Mouse (Mus musculus) limb, embryonic 12.5 days (tissue): ENCODE results near the gene Abca16. TPM values are rescaled to one million over a fixed set of nuclear protein-coding genes. Genes with fewer than 3 reads are reported as not detected.

Experiments
- ATAC-seq: fragments of 200-750 bp; cut with Nextera tagmentation; 2 replicates; pipeline ENCODE4 v1.8.0; 2017; ENCODE audit warnings: low read depth, moderate TSS enrichment; ENCODE audit not compliant: insufficient number of reproducible peaks, insufficient read depth, low FRiP score, low TSS enrichment
- H3K27ac ChIP-seq: fragments of 300-500 bp; sonication (generic); 2 replicates; pipeline ENCODE4 v1.5.1; 2016; ENCODE audit warnings: mild to moderate bottlenecking, moderate library complexity
- H3K27me3 ChIP-seq: fragments of 300-500 bp; sonication (generic); 2 replicates; pipeline ENCODE4 v1.6.1; 2016; ENCODE audit warnings: mild to moderate bottlenecking, moderate library complexity
- H3K36me3 ChIP-seq: fragments of 300-500 bp; sonication (generic); 2 replicates; pipeline ENCODE4 v1.6.1; 2016; ENCODE audit warnings: mild to moderate bottlenecking, moderate library complexity
- H3K4me1 ChIP-seq: fragments of 300-500 bp; sonication (generic); replicated peaks from 2 replicates; pipeline ENCODE4 v1.6.1; 2016
- H3K4me2 ChIP-seq: fragments of 300-500 bp; sonication (generic); 2 replicates; pipeline ENCODE4 v1.6.1; 2016; ENCODE audit warnings: mild to moderate bottlenecking, moderate library complexity
- H3K4me3 ChIP-seq: fragments of 300-500 bp; sonication (generic); replicated peaks from 2 replicates; pipeline ENCODE4 v1.5.1; 2016; ENCODE audit warnings: mild to moderate bottlenecking
- H3K9ac ChIP-seq: fragments of 300-500 bp; sonication (generic); replicated peaks from 2 replicates; pipeline ENCODE4 v1.6.1; 2016; ENCODE audit warnings: mild to moderate bottlenecking, moderate library complexity
- H3K9me3 ChIP-seq: fragments of 300-500 bp; sonication (generic); 2 replicates; pipeline ENCODE4 v1.6.1; 2016; ENCODE audit warnings: mild to moderate bottlenecking, moderate library complexity
- WGBS: fragments of 180-500 bp; shearing (Covaris S2); methylation state at CpG from one replicate; pipeline ENCODE4 v1.1.7; 2016; 5-methylcytosine and 5-hydroxymethylcytosine counted together
- polyA plus RNA-seq: library from polyadenylated mRNA; unstranded; fragments of >200 nt; fragmentation: Nextera tagmentation; extraction: Ambion mirVana; gene quantifications from 2 replicates; pipeline ENCODE4 v1.2.1, GENCODE M21; 2016

Gene Abca16
- not detected in 2 replicates for polyA plus RNA-seq

GRCm38 (mm10) chr7:120409447-120409846 lies at the start of gene Abca16:
Gene Abca16 (plus strand): TSS chr7:120409647.
- 79% methylated on average over 10 of the region's 10 CpGs for WGBS
- H3K9me3 ChIP-seq: no peaks in the 10 kb centered on the region
- no peaks in the 10 kb centered on the region for H3K27me3 ChIP-seq
- no peaks in the 10 kb centered on the region for H3K4me1 ChIP-seq
- no peak within 1 kb of the TSS for H3K4me2 ChIP-seq
- H3K9ac ChIP-seq: no peak within 1 kb of the TSS
- no peak within 1 kb of the TSS for H3K27ac ChIP-seq
- H3K36me3 ChIP-seq: no peaks in the 10 kb centered on the region
- ATAC-seq: no peak
- H3K4me3 ChIP-seq: no peak within 1 kb of the TSS

GRCm38 (mm10) chr7:120361159-120361558 lies 48.3 kb upstream of the Abca16 start:
- H3K27ac ChIP-seq: no peak overlapping the region
- no peak overlapping the region for H3K4me3 ChIP-seq
- no peaks in the 10 kb centered on the region for H3K36me3 ChIP-seq
- no peaks in the 10 kb centered on the region for H3K9me3 ChIP-seq
- 36% methylated on average over 13 of the region's 13 CpGs for WGBS
- no peak overlapping the region for H3K4me2 ChIP-seq
- H3K4me1 ChIP-seq: no peaks in the 10 kb centered on the region
- no peak for ATAC-seq
- no peaks in the 10 kb centered on the region for H3K27me3 ChIP-seq
- no peak overlapping the region for H3K9ac ChIP-seq

- Histone ChIP-seq H3K4me3 (no peak overlapping the region), H3K4me2 (no peak overlapping the region), H3K9me3 (no peaks in the 10 kb centered on the region), H3K27ac (no peak overlapping the region), H3K9ac (no peak overlapping the region), H3K36me3 (no peaks in the 10 kb centered on the region), H3K4me1 (no peaks in the 10 kb centered on the region), H3K27me3 (no peaks in the 10 kb centered on the region)
- WGBS: 82% methylated on average over 1 of the region's 1 CpGs
- ATAC-seq: no peak
Observed at GRCm38 (mm10) chr7:120412391-120412790, 2.9 kb downstream of the Abca16 start.

GRCm38 (mm10) chr7:120426625-120427024 lies 17.2 kb downstream of the Abca16 start:
- Histone ChIP-seq H3K9ac (no peak overlapping the region), H3K9me3 (no peaks in the 10 kb centered on the region), H3K4me3 (no peak overlapping the region), H3K27ac (no peak overlapping the region), H3K4me2 (no peak overlapping the region), H3K4me1 (no peaks in the 10 kb centered on the region), H3K27me3 (no peaks in the 10 kb centered on the region), H3K36me3 (no peaks in the 10 kb centered on the region)
- WGBS: 31% methylated on average over 3 of the region's 3 CpGs
- no peak for ATAC-seq

- Histone ChIP-seq H3K4me1 (no peaks in the 10 kb centered on the region), H3K4me3 (no peak overlapping the region), H3K9ac (no peak overlapping the region), H3K4me2 (no peak overlapping the region), H3K9me3 (no peaks in the 10 kb centered on the region), H3K27me3 (no peaks in the 10 kb centered on the region), H3K27ac (no peak overlapping the region), H3K36me3 (no peaks in the 10 kb centered on the region)
- ATAC-seq: no peak
Observed at GRCm38 (mm10) chr7:120431464-120431863, 22.0 kb downstream of the Abca16 start.

- 0 out of 2 replicates have a peak, but pooled peaks cover 4% of the 10 kb centered on the region for H3K4me1 ChIP-seq
- H3K9ac ChIP-seq: peak overlapping the region; percentile 62
- H3K9me3 ChIP-seq: peaks cover 6% of the 10 kb centered on the region; the same call in 1 of the 2 replicates
- peak overlapping the region; percentile 83 for H3K4me2 ChIP-seq
- no peak overlapping the region for H3K27ac ChIP-seq
- 6% methylated on average over 28 of the region's 31 CpGs for WGBS
- no peaks in the 10 kb centered on the region for H3K36me3 ChIP-seq
- H3K4me3 ChIP-seq: peak overlapping the region; percentile 44
- 0 out of 2 replicates have a peak, but pooled peaks cover 4% of the 10 kb centered on the region for H3K27me3 ChIP-seq
- ATAC-seq: no peak
Observed at GRCm38 (mm10) chr7:120503891-120504662, 94.6 kb downstream of the Abca16 start.

- peak overlapping the region; percentile 62 for H3K9ac ChIP-seq
- H3K36me3 ChIP-seq: no peaks in the 10 kb centered on the region
- 0 out of 2 replicates have a peak, but pooled peaks cover 4% of the 10 kb centered on the region for H3K27me3 ChIP-seq
- no peak overlapping the region for H3K27ac ChIP-seq
- H3K9me3 ChIP-seq: peaks cover 6% of the 10 kb centered on the region; the same call in 1 of the 2 replicates
- peak overlapping the region; percentile 44 for H3K4me3 ChIP-seq
- H3K4me2 ChIP-seq: peak overlapping the region; percentile 83
- H3K4me1 ChIP-seq: 0 out of 2 replicates have a peak, but pooled peaks cover 4% of the 10 kb centered on the region
- no peak for ATAC-seq
- 37% methylated on average over 5 of the region's 5 CpGs for WGBS
Observed at GRCm38 (mm10) chr7:120504663-120504979, 95.2 kb downstream of the Abca16 start.

GRCm38 (mm10) chr7:120534805-120535204 lies 125.4 kb downstream of the Abca16 start:
- no peak overlapping the region for H3K27ac ChIP-seq
- no peaks in the 10 kb centered on the region for H3K4me1 ChIP-seq

GRCm38 (mm10) chr7:120552479-120553180 lies 143.2 kb downstream of the Abca16 start:
- H3K4me3 ChIP-seq: no peak overlapping the region
- 0 out of 2 replicates have a peak, but pooled peaks cover 4% of the 10 kb centered on the region for H3K27me3 ChIP-seq
- no peaks in the 10 kb centered on the region for H3K36me3 ChIP-seq
- WGBS: 52% methylated on average over 12 of the region's 12 CpGs
- H3K9ac ChIP-seq: no peak overlapping the region
- no peaks in the 10 kb centered on the region for H3K9me3 ChIP-seq
- no peaks in the 10 kb centered on the region; the same call in 1 of the 2 replicates for H3K4me1 ChIP-seq
- ATAC-seq: no peak
- no peak overlapping the region for H3K27ac ChIP-seq
- peak overlapping the region; percentile 19; the same call in 1 of the 2 replicates for H3K4me2 ChIP-seq

More at GRCm38 (mm10) chr7:120534805-120535204, 125.4 kb downstream of the Abca16 start:
- no peak for ATAC-seq
- Histone ChIP-seq H3K9ac (no peak overlapping the region), H3K4me2 (no peak overlapping the region), H3K4me3 (no peak overlapping the region), H3K27me3 (no peaks in the 10 kb centered on the region), H3K36me3 (no peaks in the 10 kb centered on the region), H3K9me3 (no peaks in the 10 kb centered on the region)
- 70% methylated on average over 2 of the region's 2 CpGs for WGBS

- Histone ChIP-seq H3K36me3 (no peaks in the 10 kb centered on the region), H3K9ac (no peak overlapping the region), H3K4me2 (peak overlapping the region; percentile 19; the same call in 1 of the 2 replicates), H3K9me3 (no peaks in the 10 kb centered on the region), H3K27ac (no peak overlapping the region), H3K4me3 (no peak overlapping the region), H3K4me1 (no peaks in the 10 kb centered on the region; the same call in 1 of the 2 replicates), H3K27me3 (0 out of 2 replicates have a peak, but pooled peaks cover 4% of the 10 kb centered on the region)
- no peak for ATAC-seq
- WGBS: 49% methylated on average over 12 of the region's 12 CpGs
Observed at GRCm38 (mm10) chr7:120553181-120553551, 143.7 kb downstream of the Abca16 start.

GRCm38 (mm10) chr7:120567366-120567765 lies 157.9 kb downstream of the Abca16 start:
- no peaks in the 10 kb centered on the region for H3K27me3 ChIP-seq
- no peak overlapping the region for H3K4me2 ChIP-seq
- H3K9me3 ChIP-seq: no peaks in the 10 kb centered on the region
- H3K36me3 ChIP-seq: no peaks in the 10 kb centered on the region
- H3K9ac ChIP-seq: no peak overlapping the region
- WGBS: 63% methylated on average over 8 of the region's 8 CpGs
- H3K27ac ChIP-seq: no peak overlapping the region
- ATAC-seq: no peak
- no peaks in the 10 kb centered on the region for H3K4me1 ChIP-seq
- no peak overlapping the region for H3K4me3 ChIP-seq
